Mouse (Mus musculus): ENCODE measurements around the gene Wdr20. TPM values are rescaled to one million over a fixed set of nuclear protein-coding genes. Genes with fewer than 3 reads are reported as not detected.
"Not testable (repeated sequence)": the region's sequence is repeated elsewhere in the genome, so short reads cannot be mapped to it uniquely, and the experiment has no call there.

Wdr20 gene
- polyA plus RNA-seq, 1 experiment = 31.7 TPM

- H3K4me1 ChIP-seq (replicated peaks; ENCODE audit: control insufficient read depth, insufficient read depth, low read length) = peaks cover 31% of the 10 kb centered on the region
- H3K27ac ChIP-seq (ENCODE audit: control insufficient read depth, insufficient read depth, low read length) = no peak overlapping the region
- peak overlapping the region; percentile 76 for H3K4me3 ChIP-seq (ENCODE audit: control insufficient read depth, insufficient read depth, low read length)
- TF ChIP-seq CTCF (IDR thresholded peaks at IDR 0.05; ENCODE audit: borderline replicate concordance, control insufficient read depth, extremely low read depth, insufficient read depth, low read length, poor library complexity) (no peak), POLR2A (IDR thresholded peaks at IDR 0.05; ENCODE audit: control insufficient read depth, extremely low read depth, insufficient read depth, low read length, poor library complexity) (no peak)
- DNase-seq = peak; percentile 8
- WGBS = 56% methylated on average over 9 of the region's 9 CpGs
- no peaks in the 10 kb centered on the region for H3K27me3 ChIP-seq (ENCODE audit: control insufficient read depth, insufficient read depth, low read length)
- H3K36me3 ChIP-seq (ENCODE audit: control insufficient read depth, insufficient read depth, low read length) = peaks cover 16% of the 10 kb centered on the region
Observed at GRCm38 (mm10) chr12:110696975-110697400, 40.8 kb upstream of the Wdr20 start.

- TF ChIP-seq POLR2A (IDR thresholded peaks at IDR 0.05; ENCODE audit: control insufficient read depth, extremely low read depth, insufficient read depth, low read length, poor library complexity) (no peak), CTCF (IDR thresholded peaks at IDR 0.05; ENCODE audit: borderline replicate concordance, control insufficient read depth, extremely low read depth, insufficient read depth, low read length, poor library complexity) (no peak)
- peaks cover 31% of the 10 kb centered on the region for H3K4me1 ChIP-seq (replicated peaks; ENCODE audit: control insufficient read depth, insufficient read depth, low read length)
- 77% methylated on average over 5 of the region's 5 CpGs for WGBS
- H3K27me3 ChIP-seq (ENCODE audit: control insufficient read depth, insufficient read depth, low read length) = no peaks in the 10 kb centered on the region
- H3K4me3 ChIP-seq (ENCODE audit: control insufficient read depth, insufficient read depth, low read length) = no peak overlapping the region
- peaks cover 16% of the 10 kb centered on the region for H3K36me3 ChIP-seq (ENCODE audit: control insufficient read depth, insufficient read depth, low read length)
- no peak for DNase-seq
- no peak overlapping the region for H3K27ac ChIP-seq (ENCODE audit: control insufficient read depth, insufficient read depth, low read length)
Observed at GRCm38 (mm10) chr12:110697457-110697856, 40.3 kb upstream of the Wdr20 start.

DNA sequence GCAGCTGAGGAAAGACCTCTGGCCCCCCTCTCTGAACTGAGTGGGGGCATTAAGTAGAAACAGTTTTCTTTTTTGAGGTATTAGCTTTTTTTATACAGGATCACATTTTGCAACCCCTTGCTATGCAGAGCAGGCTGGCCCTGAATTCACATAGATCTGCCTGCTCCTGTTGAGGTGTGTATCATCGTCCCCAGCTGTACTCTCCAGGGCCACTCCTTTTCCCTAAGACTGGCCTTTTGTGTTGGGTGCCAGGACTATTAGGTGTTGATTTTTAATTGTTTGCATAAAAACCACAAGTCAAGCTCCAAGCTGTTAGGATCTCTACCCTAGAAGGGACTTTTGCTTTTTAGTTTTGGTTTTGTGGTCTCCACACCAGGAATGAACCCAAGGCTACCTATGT, 39.7 kb upstream of the Wdr20 start:
- no peak for TF ChIP-seq CTCF (IDR thresholded peaks at IDR 0.05; ENCODE audit: borderline replicate concordance, control insufficient read depth, extremely low read depth, insufficient read depth, low read length, poor library complexity)
- no peak for TF ChIP-seq POLR2A (IDR thresholded peaks at IDR 0.05; ENCODE audit: control insufficient read depth, extremely low read depth, insufficient read depth, low read length, poor library complexity)
- no peak overlapping the region for H3K4me3 ChIP-seq (ENCODE audit: control insufficient read depth, insufficient read depth, low read length)
- H3K36me3 ChIP-seq (ENCODE audit: control insufficient read depth, insufficient read depth, low read length) = peaks cover 13% of the 10 kb centered on the region
- DNase-seq = no peak
- 91% methylated on average over 1 of the region's 1 CpGs for WGBS
- peaks cover 31% of the 10 kb centered on the region for H3K4me1 ChIP-seq (replicated peaks; ENCODE audit: control insufficient read depth, insufficient read depth, low read length)
- no peaks in the 10 kb centered on the region for H3K27me3 ChIP-seq (ENCODE audit: control insufficient read depth, insufficient read depth, low read length)
- 0 out of 2 replicates have a peak overlapping the region, but pooled peaks have one; percentile 3 for H3K27ac ChIP-seq (ENCODE audit: control insufficient read depth, insufficient read depth, low read length)

DNA sequence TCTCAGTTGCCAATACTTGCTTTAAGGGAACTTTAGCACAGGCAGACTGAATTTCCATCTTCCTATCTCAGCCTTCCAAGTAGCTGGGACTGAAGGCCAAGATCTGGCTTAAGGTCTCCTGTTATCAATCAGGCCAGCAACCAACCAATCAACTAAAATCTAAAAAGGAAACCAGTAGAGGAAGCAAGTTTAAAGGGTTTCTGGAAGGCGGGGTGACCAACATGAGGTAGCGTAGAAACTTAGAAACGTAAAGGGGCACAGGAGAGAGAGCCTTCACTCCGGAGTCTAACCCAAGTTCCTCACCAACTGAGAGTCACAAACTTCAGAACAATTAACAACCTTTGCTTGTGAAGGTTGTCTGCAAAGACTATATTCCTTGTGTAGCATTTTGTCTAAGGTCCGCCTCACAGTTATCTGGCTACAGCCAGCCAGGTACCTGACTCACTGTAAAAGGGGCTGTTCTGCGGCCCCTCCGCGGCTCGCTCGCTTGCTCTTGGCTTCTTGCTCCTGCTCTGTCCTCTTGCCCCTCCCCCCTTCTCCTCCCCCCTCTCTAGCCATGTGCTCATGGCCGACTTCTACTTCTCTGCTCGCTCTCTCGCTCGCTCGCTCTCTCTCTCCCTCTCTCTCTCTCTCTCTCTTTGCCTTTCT, 39.1 kb upstream of the Wdr20 start:
- no peaks in the 10 kb centered on the region for H3K27me3 ChIP-seq (ENCODE audit: control insufficient read depth, insufficient read depth, low read length)
- no peak overlapping the region for H3K4me3 ChIP-seq (ENCODE audit: control insufficient read depth, insufficient read depth, low read length)
- DNase-seq = no peak
- no peak for TF ChIP-seq POLR2A (IDR thresholded peaks at IDR 0.05; ENCODE audit: control insufficient read depth, extremely low read depth, insufficient read depth, low read length, poor library complexity)
- TF ChIP-seq CTCF (IDR thresholded peaks at IDR 0.05; ENCODE audit: borderline replicate concordance, control insufficient read depth, extremely low read depth, insufficient read depth, low read length, poor library complexity) = no peak
- H3K4me1 ChIP-seq (replicated peaks; ENCODE audit: control insufficient read depth, insufficient read depth, low read length) = peaks cover 31% of the 10 kb centered on the region
- peaks cover 7% of the 10 kb centered on the region for H3K36me3 ChIP-seq (ENCODE audit: control insufficient read depth, insufficient read depth, low read length)
- 26% methylated on average over 14 of the region's 15 CpGs for WGBS
- no peak overlapping the region for H3K27ac ChIP-seq (ENCODE audit: control insufficient read depth, insufficient read depth, low read length)

GRCm38 (mm10) chr12:110699171-110699547, 38.6 kb upstream of the Wdr20 start:
- peaks cover 31% of the 10 kb centered on the region for H3K4me1 ChIP-seq (replicated peaks; ENCODE audit: control insufficient read depth, insufficient read depth, low read length)
- H3K27ac ChIP-seq (ENCODE audit: control insufficient read depth, insufficient read depth, low read length) = no peak overlapping the region
- TF ChIP-seq CTCF (IDR thresholded peaks at IDR 0.05; ENCODE audit: borderline replicate concordance, control insufficient read depth, extremely low read depth, insufficient read depth, low read length, poor library complexity) (no peak), POLR2A (IDR thresholded peaks at IDR 0.05; ENCODE audit: control insufficient read depth, extremely low read depth, insufficient read depth, low read length, poor library complexity) (no peak)
- WGBS = 45% methylated on average over 2 of the region's 2 CpGs
- H3K36me3 ChIP-seq (ENCODE audit: control insufficient read depth, insufficient read depth, low read length) = peaks cover 7% of the 10 kb centered on the region
- H3K4me3 ChIP-seq (ENCODE audit: control insufficient read depth, insufficient read depth, low read length) = no peak overlapping the region
- DNase-seq = no peak
- no peaks in the 10 kb centered on the region for H3K27me3 ChIP-seq (ENCODE audit: control insufficient read depth, insufficient read depth, low read length)

- TF ChIP-seq POLR2A (IDR thresholded peaks at IDR 0.05; ENCODE audit: control insufficient read depth, extremely low read depth, insufficient read depth, low read length, poor library complexity) = no peak
- TF ChIP-seq CTCF (IDR thresholded peaks at IDR 0.05; ENCODE audit: borderline replicate concordance, control insufficient read depth, extremely low read depth, insufficient read depth, low read length, poor library complexity) = no peak
- WGBS = 73% methylated on average over 2 of the region's 2 CpGs
- DNase-seq = no peak
- Histone ChIP-seq H3K36me3 (ENCODE audit: control insufficient read depth, insufficient read depth, low read length) (no peaks in the 10 kb centered on the region), H3K4me1 (replicated peaks; ENCODE audit: control insufficient read depth, insufficient read depth, low read length) (peaks cover 24% of the 10 kb centered on the region), H3K27ac (ENCODE audit: control insufficient read depth, insufficient read depth, low read length) (no peak overlapping the region), H3K4me3 (ENCODE audit: control insufficient read depth, insufficient read depth, low read length) (no peak overlapping the region), H3K27me3 (ENCODE audit: control insufficient read depth, insufficient read depth, low read length) (no peaks in the 10 kb centered on the region)
Observed at GRCm38 (mm10) chr12:110700730-110701129, 37.0 kb upstream of the Wdr20 start.

DNA sequence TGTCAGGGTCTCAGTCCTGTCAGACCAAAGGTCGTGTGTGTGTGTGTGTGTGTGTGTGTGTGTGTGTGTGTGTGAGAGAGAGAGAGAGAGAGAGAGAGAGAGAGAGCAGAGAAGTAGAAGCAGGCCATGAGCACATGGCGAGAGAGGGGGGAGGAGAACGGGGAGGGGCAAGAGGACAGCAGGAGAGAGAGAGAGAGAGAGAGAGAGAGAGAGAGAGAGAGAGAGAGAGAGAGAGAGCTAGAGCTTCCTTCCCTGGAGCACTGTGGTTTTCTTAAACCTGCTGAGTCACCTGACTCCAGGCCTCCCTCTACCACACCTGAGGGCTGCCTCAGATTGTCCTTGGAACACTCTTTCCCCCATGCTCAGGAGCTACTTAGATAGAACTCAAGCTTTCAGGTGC, 36.4 kb upstream of the Wdr20 start:
- not testable (repeated sequence) for H3K4me3 ChIP-seq (ENCODE audit: control insufficient read depth, insufficient read depth, low read length); H3K27me3 ChIP-seq (ENCODE audit: control insufficient read depth, insufficient read depth, low read length); H3K36me3 ChIP-seq (ENCODE audit: control insufficient read depth, insufficient read depth, low read length); H3K27ac ChIP-seq (ENCODE audit: control insufficient read depth, insufficient read depth, low read length); DNase-seq
- H3K4me1 ChIP-seq (replicated peaks; ENCODE audit: control insufficient read depth, insufficient read depth, low read length) = peaks cover 26% of the 10 kb centered on the region
- WGBS = 3% methylated on average over 2 of the region's 3 CpGs

Data from thymus, adult 2 months (tissue).